Mouse (Mus musculus) spleen, adult 2 months (tissue): ENCODE data around the gene Gm21887. TPM values are rescaled to one million over a fixed set of nuclear protein-coding genes. Genes with fewer than 3 reads are reported as not detected.
A peak's percentile ranks its signal among the peaks of the same experiment; 100 is the strongest.
"Not testable (repeated sequence)": the region's sequence is repeated elsewhere in the genome, so short reads cannot be mapped to it uniquely, and the experiment has no call there.

Experiments
- DNase-seq, 2 experiments: peaks; one replicate each; pipeline versions ENCODE4 v3.0.0 to v3.0.0-alpha.2; 2012 to 2021; ENCODE audit warnings: low spot score in 2 of 2, low read depth in 1 of 2
- H3K27ac ChIP-seq: fragments of 200-500 bp; 2 replicates; pipeline ENCODE4 v1.5.1; 2012; ENCODE audit warnings: low read length, inconsistent platforms; ENCODE audit not compliant: insufficient read depth
- H3K27me3 ChIP-seq: fragments of 200-500 bp; 2 replicates; pipeline ENCODE4 v1.6.1; 2012; ENCODE audit warnings: mild to moderate bottlenecking, moderate library complexity, low read length, inconsistent platforms; ENCODE audit not compliant: control insufficient read depth, insufficient read depth
- H3K36me3 ChIP-seq: fragments of 200-500 bp; 2 replicates; pipeline ENCODE4 v1.6.1; 2012; ENCODE audit warnings: mild to moderate bottlenecking, low read length, inconsistent platforms; ENCODE audit not compliant: control insufficient read depth, insufficient read depth
- H3K4me1 ChIP-seq: fragments of 200-500 bp; 2 replicates; pipeline ENCODE4 v1.6.1; 2011; ENCODE audit warnings: inconsistent platforms; ENCODE audit not compliant: control insufficient read depth, insufficient read depth, insufficient read length
- H3K4me3 ChIP-seq: fragments of 200-500 bp; 2 replicates; pipeline ENCODE4 v1.5.1; 2011; ENCODE audit warnings: mild to moderate bottlenecking, inconsistent platforms; ENCODE audit not compliant: insufficient read depth, insufficient read length; ENCODE audit errors: extremely low read depth
- WGBS: fragments of 180-500 bp; shearing (Covaris S2); methylation state at CpG from one replicate; pipeline ENCODE4 v1.1.7; 2018; 5-methylcytosine and 5-hydroxymethylcytosine counted together
- polyA plus RNA-seq: library from polyadenylated mRNA; depleted of rRNA; stranded (reverse); fragments of >200 nt; gene quantifications from 2 replicates; pipeline ENCODE4 v1.2.3, GENCODE M21; 2012

Gene Gm21887
- polyA plus RNA-seq, 1 experiment, result 605 TPM

GRCm38 (mm10) chrX:169983401-169984165, 25.9 kb upstream of the Gm21887 start:
- peak in 1 of 2 experiments; percentile 26 for DNase-seq
- not testable (repeated sequence) for H3K27me3 ChIP-seq, H3K4me3 ChIP-seq, H3K27ac ChIP-seq, H3K36me3 ChIP-seq
- H3K4me1 ChIP-seq, result peaks cover 11% of the 10 kb centered on the region
- 93% methylated on average over 19 of the region's 19 CpGs for WGBS

- H3K27ac ChIP-seq, H3K27me3 ChIP-seq, H3K4me3 ChIP-seq: not testable (repeated sequence)
- peaks cover 13% of the 10 kb centered on the region for H3K36me3 ChIP-seq
- WGBS, result 91% methylated on average over 7 of the region's 7 CpGs
- peak in 1 of 2 experiments; percentile 14 for DNase-seq
- peaks cover 12% of the 10 kb centered on the region for H3K4me1 ChIP-seq
Measured at GRCm38 (mm10) chrX:169984331-169984730, 25.1 kb upstream of the Gm21887 start.

GRCm38 (mm10) chrX:169984853-169985252, 24.6 kb upstream of the Gm21887 start:
- not testable (repeated sequence) for H3K4me1 ChIP-seq, H3K4me3 ChIP-seq, H3K27ac ChIP-seq, H3K27me3 ChIP-seq
- peak in 1 of 2 experiments; percentile 29 for DNase-seq
- WGBS, result 90% methylated on average over 21 of the region's 21 CpGs
- H3K36me3 ChIP-seq, result peaks cover 13% of the 10 kb centered on the region

- WGBS, result 84% methylated on average over 18 of the region's 18 CpGs
- not testable (repeated sequence) for H3K27me3 ChIP-seq, H3K27ac ChIP-seq, H3K4me1 ChIP-seq, H3K4me3 ChIP-seq
- peak; percentile 25 to 56 for DNase-seq
- H3K36me3 ChIP-seq, result peaks cover 13% of the 10 kb centered on the region
Measured at GRCm38 (mm10) chrX:169985796-169986195, 23.7 kb upstream of the Gm21887 start.

GRCm38 (mm10) chrX:169986519-169987367, 22.7 kb upstream of the Gm21887 start:
- Histone ChIP-seq H3K4me3 (peak overlapping the region; percentile 2; the same call in 1 of the 2 replicates), H3K36me3 (peaks cover 13% of the 10 kb centered on the region), H3K27ac (peak overlapping the region; percentile 6; the same call in 1 of the 2 replicates)
- 51% methylated on average over 51 of the region's 51 CpGs for WGBS
- peak; percentile 85 for DNase-seq
- not testable (repeated sequence) for H3K27me3 ChIP-seq, H3K4me1 ChIP-seq

GRCm38 (mm10) chrX:169987368-169987837, 22.1 kb upstream of the Gm21887 start:
- H3K4me1 ChIP-seq, H3K27me3 ChIP-seq, H3K4me3 ChIP-seq, H3K27ac ChIP-seq: not testable (repeated sequence)
- peaks cover 13% of the 10 kb centered on the region for H3K36me3 ChIP-seq
- 87% methylated on average over 28 of the region's 28 CpGs for WGBS
- DNase-seq, result peak; percentile 59 to 68

GRCm38 (mm10) chrX:169988571-169989218, 20.8 kb upstream of the Gm21887 start:
- not testable (repeated sequence) for H3K4me1 ChIP-seq, H3K27me3 ChIP-seq
- WGBS, result 94% methylated on average over 56 of the region's 56 CpGs

GRCm38 (mm10) chrX:169989219-169989595, 20.3 kb upstream of the Gm21887 start:
- H3K36me3 ChIP-seq, result peaks cover 12% of the 10 kb centered on the region
- H3K27me3 ChIP-seq, H3K4me3 ChIP-seq, H3K27ac ChIP-seq, H3K4me1 ChIP-seq: not testable (repeated sequence)
- peak; percentile 41 to 49 for DNase-seq
- 85% methylated on average over 8 of the region's 8 CpGs for WGBS

More at GRCm38 (mm10) chrX:169988571-169989218, 20.8 kb upstream of the Gm21887 start:
- not testable (repeated sequence) for H3K27ac ChIP-seq, H3K4me3 ChIP-seq
- peaks cover 13% of the 10 kb centered on the region for H3K36me3 ChIP-seq
- DNase-seq, result peak; percentile 33 to 62

- Histone ChIP-seq H3K4me3 (peak overlapping the region; percentile 26; the same call in 1 of the 2 replicates), H3K27ac (peak overlapping the region; percentile 22; the same call in 1 of the 2 replicates)
- H3K27me3 ChIP-seq, H3K4me1 ChIP-seq, H3K36me3 ChIP-seq: not testable (repeated sequence)
- DNase-seq, result peak; percentile 78 to 87
- 74% methylated on average over 56 of the region's 56 CpGs for WGBS
Measured at GRCm38 (mm10) chrX:169989691-169990631, 19.5 kb upstream of the Gm21887 start.
